Mouse (Mus musculus): ENCODE results near the gene Trp53bp1.
A peak's percentile ranks its signal among the peaks of the same experiment; 100 is the strongest.

Trp53bp1 gene

DNA sequence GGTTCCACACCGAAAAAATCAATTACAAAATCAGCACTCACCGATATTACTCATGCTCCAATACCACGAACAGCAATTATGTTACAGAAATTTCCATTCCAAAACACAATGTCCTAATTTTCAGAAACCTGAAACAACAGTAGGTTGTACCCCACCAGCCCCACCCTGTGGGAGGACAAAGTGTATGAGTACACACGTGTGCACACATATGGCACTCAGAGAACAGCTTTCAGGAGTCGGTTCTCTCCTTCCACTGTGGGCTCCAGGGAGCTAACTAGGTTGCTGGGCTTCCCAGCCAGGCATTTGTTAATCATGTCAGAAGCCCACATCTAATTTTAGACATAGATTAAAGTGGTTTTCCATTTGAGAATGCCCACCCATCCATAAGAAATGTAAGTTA is 27.1 kb downstream of the Trp53bp1 start:
- DNase-seq = no peak

DNA sequence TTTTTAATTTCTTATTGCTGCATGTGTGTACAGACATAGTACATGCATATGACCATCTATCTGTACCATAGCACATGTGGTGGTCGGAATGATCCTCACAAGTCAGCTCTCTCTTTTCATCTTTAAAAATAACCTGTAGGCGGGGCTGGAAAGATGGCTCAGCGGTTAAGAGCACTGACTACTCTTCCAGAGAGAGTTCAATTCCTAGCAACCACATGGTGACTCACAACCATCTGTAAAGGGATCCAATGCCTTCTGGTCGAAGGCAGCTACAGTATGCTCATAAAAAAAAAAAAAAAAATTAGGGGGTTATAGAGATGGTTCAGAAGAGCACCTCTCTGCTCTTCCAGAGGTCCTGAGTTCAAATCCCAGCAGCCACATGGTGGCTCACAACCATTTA is 31.8 kb downstream of the Trp53bp1 start:
- DNase-seq = no peak

GRCm38 (mm10) chr2:121235460-121236072 is 35.6 kb downstream of the Trp53bp1 start:
- DNase-seq = no peak

- DNase-seq = no peak
Measured at GRCm38 (mm10) chr2:121228135-121228534, 43.1 kb downstream of the Trp53bp1 start.

DNA sequence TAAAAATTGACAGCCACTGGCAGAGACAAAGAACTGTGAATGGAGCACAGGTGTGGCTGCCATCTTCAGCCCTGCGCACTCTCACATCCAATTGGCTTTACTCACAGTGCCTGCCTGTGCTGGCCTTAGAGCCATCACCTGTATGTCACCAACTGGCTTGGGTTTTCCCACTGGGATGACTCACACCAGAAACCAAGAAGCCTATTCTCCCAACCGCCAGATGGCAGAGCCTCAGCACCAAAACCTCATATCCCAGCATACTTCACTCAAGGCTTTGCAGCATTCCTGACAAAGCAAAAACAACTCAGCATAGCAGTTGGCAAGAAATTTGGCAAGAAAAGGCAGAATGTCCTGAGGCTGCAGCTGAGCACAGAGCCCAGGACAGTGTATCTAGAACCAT is 48.2 kb downstream of the Trp53bp1 start:
- no peak for DNase-seq

DNA sequence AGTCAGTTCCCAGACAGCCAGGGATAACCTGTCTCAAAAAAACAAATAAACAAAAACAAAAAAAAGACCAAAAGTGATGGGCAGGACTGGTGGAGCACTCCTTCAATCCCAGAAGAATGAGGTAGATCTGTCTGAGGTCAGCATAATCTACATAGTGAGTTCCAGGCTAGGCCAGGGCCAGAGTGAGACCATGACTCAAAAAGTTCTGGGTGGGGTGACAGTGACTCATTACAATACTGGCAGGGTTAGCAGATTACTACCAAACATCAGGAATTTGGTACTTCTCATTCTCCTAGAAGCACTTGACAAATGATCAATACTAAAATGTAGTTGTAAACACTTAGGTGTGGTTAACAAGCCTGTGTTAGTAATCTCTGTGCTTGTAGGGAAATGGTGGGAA is 51.2 kb downstream of the Trp53bp1 start:
- DNase-seq = no peak

DNA sequence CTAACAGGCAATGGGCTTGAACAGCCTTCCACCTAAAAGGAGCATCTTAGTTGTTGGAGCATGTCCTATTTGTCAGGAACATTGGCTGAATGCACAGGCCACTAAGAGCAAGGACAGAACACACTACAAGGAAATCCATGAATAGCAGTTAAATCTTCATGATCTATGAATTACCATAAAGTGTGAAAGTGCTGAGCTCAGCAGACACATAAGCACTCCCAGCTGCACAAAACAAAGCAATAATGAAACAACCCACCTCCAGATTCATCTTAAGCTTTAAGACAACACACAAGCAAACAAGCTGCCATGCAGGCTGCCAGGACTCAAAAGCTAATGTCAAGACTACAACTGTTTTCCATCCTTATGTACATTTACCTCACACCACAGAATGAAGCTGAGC is 52.0 kb downstream of the Trp53bp1 start:
- DNase-seq = no peak

DNA sequence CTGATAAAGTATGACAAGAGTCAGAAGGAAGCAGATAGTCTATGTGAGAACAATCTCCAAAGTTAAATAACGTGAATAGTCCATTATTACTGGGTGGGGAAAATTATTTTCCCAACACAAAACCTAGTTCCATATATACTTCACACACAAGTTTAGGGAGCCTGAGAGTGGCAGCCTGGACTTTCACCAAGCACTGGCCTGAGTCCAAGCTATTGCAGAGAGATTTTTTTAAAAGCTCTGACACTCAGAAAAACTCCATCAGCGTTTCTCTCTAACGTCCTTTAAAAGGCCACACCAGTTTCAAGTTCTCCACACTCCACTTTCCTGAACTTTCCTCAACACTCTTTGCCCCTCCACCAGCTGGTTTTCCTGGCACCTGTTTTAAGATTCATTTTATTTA is 56.7 kb downstream of the Trp53bp1 start:
- DNase-seq = no peak

GRCm38 (mm10) chr2:121206541-121206940 is 64.7 kb downstream of the Trp53bp1 start:
- no peak for DNase-seq

DNA sequence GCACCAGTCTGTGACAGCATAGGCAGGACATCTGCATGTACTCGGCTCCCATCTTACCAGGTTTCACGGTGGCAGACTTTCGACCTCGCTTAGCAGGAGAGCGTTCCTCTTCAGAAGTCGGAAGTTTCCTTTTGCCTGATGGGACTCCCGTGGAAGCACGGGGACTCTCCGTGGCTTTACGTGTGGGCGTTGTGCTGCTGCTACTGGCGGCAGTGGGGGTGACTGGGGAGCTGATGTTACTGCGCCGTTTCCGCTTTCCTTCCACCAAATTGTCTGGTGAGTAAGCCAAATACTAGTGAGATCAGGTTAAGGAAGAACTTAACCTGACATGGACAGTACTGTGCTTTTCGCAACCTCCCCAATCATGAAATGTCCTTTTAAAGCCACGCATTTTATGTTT is 66.9 kb downstream of the Trp53bp1 start:
- DNase-seq = no peak

GRCm38 (mm10) chr2:121195466-121195865 is 75.7 kb downstream of the Trp53bp1 start:
- no peak for DNase-seq

DNA sequence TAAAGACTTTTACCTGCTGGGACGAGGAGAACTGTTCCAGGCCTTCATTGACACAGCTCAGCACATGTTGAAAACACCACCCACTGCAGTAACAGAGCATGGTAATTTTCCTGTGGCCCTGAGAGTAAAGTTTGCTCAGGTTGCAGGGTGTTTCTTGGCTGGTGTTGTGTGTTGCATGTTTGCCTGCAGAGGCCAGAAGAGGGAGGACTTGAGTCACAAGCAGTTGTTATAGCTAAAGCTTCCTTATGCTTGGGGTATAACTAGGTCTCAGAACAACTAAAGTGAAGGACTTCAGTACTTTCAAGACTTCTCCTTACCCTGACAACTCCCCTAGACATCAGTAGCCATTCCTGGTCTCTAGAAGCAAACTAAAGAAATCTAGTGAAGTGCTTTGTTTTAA is 82.7 kb downstream of the Trp53bp1 start:
- peak; percentile 3 for DNase-seq

DNA sequence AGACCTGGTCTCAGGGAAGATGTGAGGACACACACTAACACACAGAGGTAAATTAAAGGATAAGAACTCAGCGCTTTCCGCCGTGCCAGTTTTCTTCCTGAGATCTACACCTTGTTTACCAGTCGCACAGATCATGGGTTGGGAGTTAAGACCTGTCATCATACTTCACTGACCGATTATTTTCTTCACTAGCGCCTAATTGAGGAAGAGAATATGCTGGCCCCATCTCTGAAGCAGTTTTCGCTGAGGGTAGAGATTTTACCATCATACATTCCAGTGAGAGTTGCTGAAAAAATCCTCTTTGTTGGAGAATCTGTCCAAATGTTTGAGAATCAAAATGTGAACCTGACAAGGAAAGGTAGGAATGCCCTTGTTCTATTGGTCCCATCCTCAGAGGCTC is 87.1 kb downstream of the Trp53bp1 start:
- no peak for DNase-seq

- no peak for DNase-seq
Measured at GRCm38 (mm10) chr2:121183431-121183830, 87.8 kb downstream of the Trp53bp1 start.

- DNase-seq = no peak
Measured at GRCm38 (mm10) chr2:121178828-121179479, 92.3 kb downstream of the Trp53bp1 start.

GRCm38 (mm10) chr2:121170980-121171742 is 100.0 kb downstream of the Trp53bp1 start, which contains the start of gene Zscan29:
Zscan29 (minus strand) TSS chr2:121171125.
- peak; percentile 95 for DNase-seq

DNA sequence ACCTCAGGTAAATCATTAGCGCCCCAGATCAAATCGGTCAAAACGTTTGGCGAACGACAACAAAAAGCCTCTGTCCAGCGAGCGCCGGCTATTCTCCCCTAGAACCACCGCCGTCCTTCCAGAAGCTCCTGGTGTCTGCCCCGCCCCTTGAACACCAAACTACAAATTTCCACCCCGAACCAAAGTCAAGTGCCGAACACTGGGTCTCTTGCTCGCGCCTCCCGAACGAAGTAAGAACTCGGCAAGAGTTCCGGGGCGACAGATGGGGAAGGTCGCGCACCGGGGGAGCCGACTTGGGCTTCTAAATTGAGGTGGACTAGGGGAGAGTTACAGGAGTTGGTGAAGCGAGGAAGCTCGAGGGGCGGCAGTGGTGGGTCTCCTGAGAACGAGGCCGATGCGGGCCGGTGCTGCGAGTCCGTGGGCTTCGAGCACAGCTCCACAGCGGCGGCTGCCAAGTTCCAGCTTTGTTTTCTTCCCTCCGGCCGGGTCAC is 100.7 kb downstream of the Trp53bp1 start, which contains the start of gene Tubgcp4:
Tubgcp4 (plus strand) TSS at position 174 of the 491 bp plus-strand sequence.
- no peak for DNase-seq

GRCm38 (mm10) chr2:121169902-121170301 is 101.3 kb downstream of the Trp53bp1 start:
- DNase-seq = peak; percentile 15

- DNase-seq = peak; percentile 5
Measured at GRCm38 (mm10) chr2:121169173-121169572, 102.0 kb downstream of the Trp53bp1 start.

GRCm38 (mm10) chr2:121153100-121153499 is 118.1 kb downstream of the Trp53bp1 start:
- DNase-seq = no peak

DNA sequence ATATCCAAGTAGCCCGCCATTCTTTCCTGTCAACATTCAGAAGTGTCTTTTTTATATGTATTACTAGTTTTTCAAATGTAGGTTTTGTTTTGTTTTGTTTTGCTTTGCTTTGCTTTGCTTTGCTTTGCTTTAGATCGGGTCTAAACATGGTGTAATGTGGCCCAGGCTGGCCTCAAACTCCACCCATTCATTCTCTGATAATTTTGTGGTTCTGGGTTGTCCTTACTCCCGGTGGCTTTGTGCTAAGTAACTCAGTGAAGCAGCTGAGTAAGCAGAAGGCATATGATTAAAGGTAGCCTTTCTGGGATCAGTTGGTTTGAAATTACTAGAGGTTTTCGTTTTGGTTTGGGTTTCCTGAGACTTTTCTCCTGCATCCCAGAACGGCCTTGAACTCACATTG is 121.5 kb downstream of the Trp53bp1 start:
- DNase-seq = no peak
